Mouse (Mus musculus) heart, adult 9 months (tissue): ENCODE results near the gene Ptbp3.

ENCODE experiments used
- DNase-seq, 2 experiments: peaks; one replicate each; pipeline ENCODE4 v3.0.0; 2022; ENCODE audit warnings: low spot score in 2 of 2

The Ptbp3 gene

GRCm38 (mm10) chr4:59435951-59436350, 113.2 kb downstream of the Ptbp3 start:
- DNase-seq: no peak

GRCm38 (mm10) chr4:59434039-59434438, 115.1 kb downstream of the Ptbp3 start:
- no peak for DNase-seq

- no peak for DNase-seq
Observed at GRCm38 (mm10) chr4:59429128-59429527, 120.0 kb downstream of the Ptbp3 start.

- DNase-seq: no peak
Observed at GRCm38 (mm10) chr4:59426429-59426828, 122.7 kb downstream of the Ptbp3 start.

- DNase-seq: no peak
Observed at GRCm38 (mm10) chr4:59422808-59423207, 126.4 kb downstream of the Ptbp3 start.

GRCm38 (mm10) chr4:59422025-59422783, 127.0 kb downstream of the Ptbp3 start:
- DNase-seq: no peak
